In the genomic region with DNA sequence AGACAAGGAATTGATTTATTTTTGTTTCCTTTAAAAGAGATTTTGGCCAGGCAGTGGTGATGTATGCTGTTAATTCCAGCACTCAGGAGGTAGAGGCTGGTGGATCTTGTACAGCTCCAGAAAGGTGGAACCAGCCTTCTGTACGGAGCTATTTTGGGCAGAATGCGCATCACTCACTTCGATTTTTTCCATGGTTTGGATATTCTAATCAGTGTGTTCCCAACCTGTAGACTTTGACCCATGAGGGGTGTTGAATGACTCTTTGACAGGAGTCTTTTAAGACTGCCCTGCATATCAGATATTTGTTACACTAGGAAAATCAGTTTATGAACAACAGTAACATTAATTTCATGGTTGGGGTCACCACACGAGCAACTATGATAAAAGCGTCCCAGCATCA, we compare ENCODE assay signal across 1 mouse cellular context.
TF ChIP-seq lines count a peak whose summit lies in the region.

No protein-coding gene starts in this region.

TF ChIP-seq in CH12.LX, 34 proteins besides CTCF, POLR2A, EP300 and RAD21:
- TF ChIP-seq POLR2AphosphoS2 (IDR thresholded peaks at IDR 0.05; ENCODE audit: low read depth, low read length): peak; percentile 63; the same call in 1 of the 2 replicates
- TF ChIP-seq MAZ (IDR thresholded peaks at IDR 0.05; ENCODE audit: low read depth, low read length): no peak
